Mouse (Mus musculus) c-Kit-negative CD71-positive TER-119-positive erythroid progenitor cells, embryonic 14.5 days (primary cell): ENCODE results near the gene Cfap45.

Experiments used
- DNase-seq: peaks from one replicate; pipeline ENCODE4 v3.0.0-alpha.2; 2013; ENCODE audit warnings: low read depth, low spot score

The Cfap45 gene

DNA sequence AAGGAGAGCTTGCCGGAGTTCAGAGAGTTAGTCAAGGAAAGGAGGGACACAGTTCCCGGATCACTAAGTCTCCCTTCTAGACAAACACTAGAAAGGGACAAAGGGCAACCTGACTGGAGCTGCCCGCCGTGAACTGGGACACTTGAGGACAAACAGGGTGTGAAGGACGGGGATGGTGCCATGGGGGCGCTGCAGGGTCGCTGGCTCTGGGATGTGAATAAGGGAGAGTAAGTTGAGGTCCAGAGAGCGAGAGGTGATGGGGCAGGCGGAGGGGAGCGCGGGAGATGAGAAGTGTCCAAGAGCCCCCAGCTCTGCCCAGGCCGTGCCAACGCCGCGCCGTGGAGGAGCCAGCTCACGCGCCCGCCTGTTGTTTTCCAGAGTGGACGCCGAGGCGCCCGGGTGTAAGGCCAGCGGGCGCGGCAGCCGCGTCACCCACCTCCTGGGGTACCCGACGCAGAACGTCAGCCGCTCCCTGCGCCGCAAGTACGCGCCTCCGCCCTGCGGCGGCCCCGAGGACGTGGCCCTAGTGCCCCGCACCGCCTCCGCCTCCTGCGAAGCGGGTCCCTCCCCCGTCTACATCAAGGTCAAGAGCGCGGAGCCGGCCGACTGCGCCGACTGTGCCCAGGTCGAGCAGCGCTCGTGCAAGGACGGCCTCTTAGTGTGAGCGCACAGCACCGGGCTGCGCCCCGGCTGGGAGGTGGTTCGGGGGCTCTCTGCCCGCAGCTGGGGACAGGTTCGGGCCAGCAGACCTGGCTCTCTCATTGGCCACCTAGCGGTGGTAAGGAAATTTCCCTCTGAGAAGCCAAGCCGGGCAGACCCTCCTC, 42.3 kb downstream of the Cfap45 start:
- no peak for DNase-seq

DNA sequence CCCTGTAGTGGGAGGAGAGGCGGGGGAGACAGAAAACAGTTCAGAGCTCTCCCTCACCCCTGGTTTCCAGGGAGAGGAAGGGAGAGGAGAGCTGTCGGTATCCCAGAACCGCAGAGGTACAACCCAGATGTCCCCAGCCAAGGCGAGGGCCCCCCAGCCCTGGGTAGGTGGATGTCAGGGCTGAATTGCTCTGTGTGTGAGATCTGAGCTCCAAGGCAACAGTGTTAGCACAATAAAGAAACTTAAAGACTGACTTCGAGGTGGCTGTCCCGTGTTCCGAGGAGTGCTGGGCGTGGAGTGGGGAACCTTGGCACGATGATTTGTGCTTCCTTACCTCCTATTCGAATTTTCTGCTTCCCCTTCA, 42.8 kb downstream of the Cfap45 start:
- DNase-seq = no peak

DNA sequence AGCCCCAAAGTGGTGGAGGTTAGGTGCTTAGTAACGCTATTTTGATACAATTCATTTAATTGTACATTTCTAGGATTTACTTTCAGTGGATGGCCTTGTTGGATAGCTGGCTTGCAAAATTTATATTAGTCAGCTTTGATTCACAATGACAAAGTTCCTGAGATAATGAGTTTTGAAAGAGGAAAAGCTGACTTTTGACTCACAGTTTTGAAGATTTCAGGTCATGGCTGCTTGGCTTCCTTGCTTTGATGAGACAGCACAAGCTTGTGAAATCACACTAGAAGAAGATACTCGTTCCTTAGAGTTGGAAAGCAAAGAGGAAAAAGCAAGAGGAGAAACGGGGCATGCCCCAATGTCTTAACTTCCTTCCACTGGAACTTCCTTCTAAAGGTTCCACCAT, 45.5 kb downstream of the Cfap45 start:
- no peak for DNase-seq

DNA sequence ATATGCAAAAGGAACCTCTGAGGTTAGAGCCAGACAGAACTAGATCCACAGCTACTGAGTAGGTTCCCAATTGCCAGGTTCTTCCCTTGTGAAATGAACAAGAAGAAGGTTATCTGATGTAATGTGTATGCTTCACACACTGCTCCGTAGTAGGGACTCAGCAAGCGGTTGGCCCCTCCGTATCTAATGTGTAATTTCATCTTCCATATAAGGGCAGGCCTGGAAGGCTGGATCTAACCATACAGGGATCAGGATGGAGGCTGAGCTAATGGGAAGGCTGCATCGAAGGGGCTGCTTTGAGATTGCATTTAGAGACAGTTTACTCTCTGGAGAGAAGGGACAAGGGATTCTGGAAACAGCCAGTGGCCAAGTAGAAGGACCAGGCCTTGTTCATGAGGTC, 47.2 kb downstream of the Cfap45 start:
- DNase-seq = no peak

DNA sequence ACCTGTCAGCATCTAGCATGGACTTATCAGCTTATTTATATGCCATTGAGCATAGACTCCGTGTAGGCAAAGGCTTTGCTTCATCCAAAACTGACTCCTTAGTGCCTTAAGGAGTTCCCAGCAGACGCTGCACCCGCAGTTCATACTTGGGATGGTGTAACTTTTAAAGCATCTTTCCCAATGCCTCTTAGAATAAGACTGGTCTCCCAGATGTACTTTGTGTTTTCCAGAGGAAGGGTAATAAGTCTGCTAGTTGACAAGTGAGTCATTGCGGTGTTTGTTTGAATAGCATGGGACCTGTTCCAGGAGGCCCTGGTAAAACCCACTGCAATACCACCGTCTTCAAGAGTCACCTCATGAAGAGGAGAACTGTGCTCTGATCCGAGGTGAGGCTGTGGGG, 59.5 kb downstream of the Cfap45 start:
- DNase-seq = no peak

DNA sequence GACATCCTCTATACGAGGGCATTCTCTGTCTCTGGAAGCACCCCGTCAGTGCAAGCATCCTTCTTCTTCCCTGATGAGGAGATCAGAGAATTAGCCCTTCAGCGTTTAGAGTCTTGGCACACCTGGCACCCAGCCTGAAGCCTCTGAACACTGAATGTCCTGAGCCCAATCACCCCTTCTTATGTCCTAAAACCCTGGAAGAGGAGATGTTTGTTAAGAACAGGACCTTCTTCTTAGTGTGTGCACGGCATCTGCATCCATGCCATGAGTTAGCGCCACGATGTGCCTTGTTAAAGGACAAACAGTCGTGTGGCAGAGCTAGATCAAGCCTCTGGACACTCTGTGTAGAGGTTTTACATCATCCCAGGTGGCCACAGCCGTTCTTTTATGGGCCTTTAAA, 61.8 kb downstream of the Cfap45 start:
- no peak for DNase-seq

DNA sequence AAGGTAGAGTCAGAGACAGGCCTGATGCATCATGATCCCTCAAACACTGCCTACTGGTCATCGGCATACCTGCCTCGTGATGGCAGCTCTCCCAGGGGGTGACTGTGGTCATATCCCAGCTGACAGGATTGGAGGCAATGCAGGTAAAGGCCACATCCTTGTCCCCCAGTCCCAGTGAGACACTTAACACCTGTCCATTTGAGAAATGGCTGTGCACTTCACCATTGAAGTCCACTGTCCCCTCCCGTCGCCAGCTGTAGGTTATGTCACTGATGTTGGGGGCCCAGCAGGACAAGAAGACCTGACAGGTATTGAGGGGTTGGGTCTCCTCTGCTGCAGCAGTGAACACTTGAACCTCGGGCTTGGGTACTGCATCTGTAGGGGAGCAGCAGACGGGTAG, 63.7 kb downstream of the Cfap45 start:
- no peak for DNase-seq

DNA sequence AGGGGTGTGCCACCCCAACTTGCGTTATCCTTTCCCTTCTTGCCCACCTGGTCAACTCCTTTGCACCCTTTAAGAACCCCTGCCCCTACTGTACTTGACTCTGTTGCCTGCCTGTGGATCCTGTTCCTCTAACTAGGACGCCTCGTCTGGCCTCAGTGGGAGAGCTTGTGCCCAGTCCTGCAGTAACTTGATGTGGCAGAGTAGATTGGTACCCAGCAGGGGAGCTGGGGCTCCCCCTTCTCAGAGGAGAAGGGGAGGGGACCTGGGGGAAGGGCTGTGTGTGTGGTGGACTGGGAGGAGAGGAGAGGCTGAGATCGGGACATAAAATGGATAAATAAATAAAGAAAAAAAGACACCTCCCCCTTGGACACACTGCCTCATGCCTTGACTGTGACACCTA, 64.4 kb downstream of the Cfap45 start:
- no peak for DNase-seq

DNA sequence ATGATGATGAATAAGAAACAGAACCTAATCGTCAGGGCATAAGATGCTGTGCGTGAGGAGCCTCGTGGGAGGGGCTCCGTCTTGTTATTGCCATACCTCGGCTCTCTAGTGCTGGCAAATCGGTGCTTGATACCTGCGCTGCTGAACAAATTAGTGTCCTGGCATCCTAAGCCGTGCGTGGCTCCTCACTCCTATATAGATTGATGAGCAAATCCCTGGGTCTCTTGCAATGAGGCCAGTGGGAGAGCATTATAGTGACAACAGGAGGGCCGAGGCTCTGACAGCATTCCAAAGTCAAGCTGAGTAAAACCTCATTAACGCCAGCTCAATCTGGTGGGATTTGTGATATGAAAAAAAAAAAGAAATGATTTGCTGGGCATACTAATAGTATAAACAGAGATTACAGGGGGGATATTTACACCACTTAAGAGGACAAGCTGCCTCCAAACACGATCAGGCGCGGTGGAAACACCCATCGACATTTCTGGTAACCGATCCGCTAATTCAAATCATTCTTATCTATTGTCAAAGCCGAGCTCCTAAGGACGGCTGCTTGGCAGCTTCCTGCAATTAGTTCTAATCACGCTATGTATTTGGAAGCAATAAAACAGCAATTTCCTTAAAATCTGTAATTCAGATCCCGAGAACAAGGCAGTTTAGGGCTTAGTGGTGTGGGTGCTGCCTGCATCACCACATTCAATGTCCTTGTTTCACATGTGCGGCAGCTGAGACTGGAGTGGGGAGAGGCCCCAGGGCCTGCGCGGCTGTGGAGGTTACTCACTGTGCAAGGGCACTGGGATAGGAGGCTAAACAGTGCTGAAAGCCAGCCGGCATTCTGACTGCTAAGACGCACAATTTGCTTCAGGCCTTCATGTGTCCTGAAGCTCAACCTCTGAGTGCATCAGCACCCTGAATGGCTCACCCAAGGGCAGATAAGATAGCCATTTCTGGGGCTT, 65.3 kb downstream of the Cfap45 start:
- DNase-seq = no peak

DNA sequence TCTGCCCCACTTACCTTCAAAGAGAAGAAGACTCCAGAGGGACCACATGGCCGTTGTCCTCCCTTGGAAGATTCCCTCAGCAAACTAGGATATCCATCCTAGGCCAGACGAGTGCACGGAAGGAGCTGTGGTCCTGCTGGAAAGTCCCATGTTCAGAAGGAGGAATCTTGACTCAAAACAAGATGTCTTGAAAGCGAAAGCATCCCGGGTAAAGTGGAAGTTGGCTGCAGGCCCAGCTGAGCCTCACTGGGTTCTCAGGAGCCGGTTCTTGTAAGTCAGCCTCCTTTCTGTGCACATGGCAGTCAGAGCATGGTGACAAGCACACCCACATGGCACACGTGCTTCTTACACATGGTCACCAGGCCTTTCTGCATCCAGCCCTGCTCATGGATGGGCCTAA, 69.8 kb downstream of the Cfap45 start, which contains the start of gene Slamf8:
Gene Slamf8, minus strand, starts transcription at position 184 of the 400 bp plus-strand sequence.
- no peak for DNase-seq

DNA sequence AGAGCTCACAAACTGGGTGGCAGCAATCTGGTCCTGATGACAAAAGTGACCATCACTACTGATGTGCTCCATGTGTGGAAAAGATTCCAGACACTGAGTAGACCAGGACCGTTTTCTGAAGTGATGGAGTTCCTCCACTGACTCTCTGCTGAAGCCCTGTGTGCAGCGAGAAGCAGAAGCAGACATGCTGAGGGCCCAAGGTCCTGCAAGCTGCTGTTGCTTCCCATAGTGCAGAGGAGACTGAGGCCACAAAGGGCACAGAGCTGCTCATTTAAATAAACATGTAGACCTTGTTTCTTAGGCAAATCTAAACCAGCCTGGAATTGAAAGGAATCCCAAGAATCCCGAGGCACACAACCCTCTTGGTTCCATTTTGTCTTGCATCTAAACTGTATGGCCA, 72.7 kb downstream of the Cfap45 start:
- DNase-seq = no peak

DNA sequence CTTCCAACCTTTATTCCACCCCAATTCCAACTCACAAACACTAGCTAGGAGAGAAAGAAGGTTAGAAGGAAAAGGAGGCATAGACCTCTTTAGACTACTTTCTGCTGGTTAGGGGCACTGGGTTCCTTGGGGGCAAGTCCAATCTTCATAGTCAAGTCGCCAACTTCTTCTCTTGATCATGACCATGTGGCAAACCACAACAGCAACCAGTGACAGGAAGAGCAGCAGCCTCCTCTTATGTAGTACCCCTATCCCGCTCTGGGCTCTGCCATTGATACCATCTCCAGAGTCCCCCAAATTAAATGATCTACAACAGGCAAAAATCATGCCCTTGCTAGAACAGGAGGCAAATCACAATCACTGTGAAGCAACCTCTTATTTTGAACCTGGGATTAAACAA, 73.4 kb downstream of the Cfap45 start:
- DNase-seq = no peak

DNA sequence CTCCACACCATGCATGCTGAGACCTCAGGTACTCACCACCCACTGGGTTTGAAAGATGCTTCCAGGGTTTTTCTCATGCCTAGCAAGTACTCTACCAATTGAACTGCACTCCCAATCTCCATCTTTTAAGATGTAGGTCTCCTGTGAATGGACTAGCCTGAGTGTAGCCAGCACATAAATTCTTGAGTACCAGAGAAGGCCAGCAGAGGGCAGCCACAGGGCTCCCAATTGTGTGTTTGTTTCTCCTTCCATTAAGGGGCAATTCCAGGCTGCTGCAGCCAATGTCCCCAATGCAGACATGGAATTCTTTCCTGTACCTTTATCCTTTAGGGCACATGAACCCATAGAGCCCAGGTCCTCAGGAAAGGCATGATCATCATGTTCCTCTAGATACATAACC, 73.9 kb downstream of the Cfap45 start:
- DNase-seq = no peak
